Mouse (Mus musculus) midbrain, embryonic 16.5 days (tissue): ENCODE measurements around the gene Ccdc142. TPM values are rescaled to one million over a fixed set of nuclear protein-coding genes. Genes with fewer than 3 reads are reported as not detected.

Source experiments
- ATAC-seq: fragments of 200-750 bp; cut with Nextera tagmentation; 2 replicates; pipeline ENCODE4 v1.8.0; 2017; ENCODE audit warnings: moderate TSS enrichment
- H3K27ac ChIP-seq: fragments of 300-500 bp; sonication (generic); 2 replicates; pipeline ENCODE4 v1.5.1; 2014; ENCODE audit warnings: mild to moderate bottlenecking, low read length, mixed read lengths
- H3K27me3 ChIP-seq: fragments of 300-500 bp; sonication (generic); 2 replicates; pipeline ENCODE4 v1.6.1; 2014; ENCODE audit warnings: low read depth, low read length, mixed read lengths; ENCODE audit not compliant: control insufficient read depth, insufficient read depth
- H3K36me3 ChIP-seq: fragments of 300-500 bp; sonication (generic); 2 replicates; pipeline ENCODE4 v1.6.1; 2014; ENCODE audit warnings: mild to moderate bottlenecking, low read length, moderate library complexity, mixed read lengths; ENCODE audit not compliant: control insufficient read depth, insufficient read depth
- H3K4me1 ChIP-seq: fragments of 300-500 bp; sonication (generic); 2 replicates; pipeline ENCODE4 v1.6.1; 2014; ENCODE audit warnings: mild to moderate bottlenecking, low read length, mixed read lengths; ENCODE audit not compliant: control insufficient read depth, insufficient read depth
- H3K4me2 ChIP-seq: fragments of 300-500 bp; sonication (generic); 2 replicates; pipeline ENCODE4 v1.6.1; 2014; ENCODE audit warnings: mild to moderate bottlenecking, low read length, mixed read lengths
- H3K4me3 ChIP-seq: fragments of 300-500 bp; sonication (generic); 2 replicates; pipeline ENCODE4 v1.5.1; 2014; ENCODE audit warnings: low read depth, mild to moderate bottlenecking, low read length, moderate library complexity, mixed read lengths
- H3K9ac ChIP-seq: fragments of 300-500 bp; sonication (generic); 2 replicates; pipeline ENCODE4 v1.6.1; 2014; ENCODE audit warnings: low read depth, low read length, mixed read lengths
- H3K9me3 ChIP-seq: fragments of 300-500 bp; sonication (generic); replicated peaks from 2 replicates; pipeline ENCODE4 v1.6.1; 2014; ENCODE audit warnings: mild to moderate bottlenecking, low read length, mixed read lengths; ENCODE audit not compliant: control insufficient read depth, poor library complexity, severe bottlenecking
- WGBS: fragments of 180-500 bp; shearing (Covaris S2); extraction: QIAGEN DNeasy Blood & Tissue Kit; methylation state at CpG from one replicate; pipeline ENCODE4 v1.1.7; 2014; 5-methylcytosine and 5-hydroxymethylcytosine counted together
- polyA plus RNA-seq: library from polyadenylated mRNA; unstranded; fragments of >200 nt; fragmentation: Nextera tagmentation; extraction: Ambion mirVana; gene quantifications from 2 replicates; pipeline ENCODE4 v1.2.1, GENCODE M21; 2015

Gene Ccdc142
- polyA plus RNA-seq = 5.2 and 5.9 TPM in 2 replicates

DNA sequence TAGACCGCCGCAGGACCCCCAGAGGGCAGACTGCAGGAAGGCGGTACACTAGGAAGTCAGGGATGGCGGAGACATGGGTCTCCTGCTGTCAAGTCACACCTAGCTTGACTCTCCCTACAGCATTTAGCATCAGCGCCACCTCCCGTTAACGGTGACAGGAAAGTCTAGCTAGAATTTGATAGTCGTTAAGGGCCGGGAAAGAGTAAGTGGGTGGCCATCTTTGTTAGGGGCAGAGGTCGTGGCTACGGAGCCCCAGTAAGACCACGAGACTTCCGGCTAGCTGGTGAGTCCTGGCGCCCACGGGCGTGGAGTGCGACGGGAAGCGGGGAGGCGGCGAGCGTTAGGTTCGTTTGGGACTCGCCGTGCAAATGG is at the start of gene Ccdc142, which contains the start of gene Gm42688:
Ccdc142 (plus strand) TSS at position 286 of the 372 bp plus-strand sequence.
Gm42688 (plus strand) TSS at position 302 of the 372 bp plus-strand sequence.
- H3K9ac ChIP-seq = peak within 1 kb of the TSS; percentile 94
- under 1% methylated on average over 25 of the region's 25 CpGs for WGBS
- H3K4me3 ChIP-seq = peak within 1 kb of the TSS; percentile 84
- peaks cover 3% of the 10 kb centered on the region; the same call in 1 of the 2 replicates for H3K27me3 ChIP-seq
- H3K4me1 ChIP-seq = peaks cover 16% of the 10 kb centered on the region
- peak; percentile 90 for ATAC-seq
- H3K36me3 ChIP-seq = no peaks in the 10 kb centered on the region
- no peaks in the 10 kb centered on the region for H3K9me3 ChIP-seq
- H3K4me2 ChIP-seq = peak within 1 kb of the TSS; percentile 98
- H3K27ac ChIP-seq = peak within 1 kb of the TSS; percentile 88

DNA sequence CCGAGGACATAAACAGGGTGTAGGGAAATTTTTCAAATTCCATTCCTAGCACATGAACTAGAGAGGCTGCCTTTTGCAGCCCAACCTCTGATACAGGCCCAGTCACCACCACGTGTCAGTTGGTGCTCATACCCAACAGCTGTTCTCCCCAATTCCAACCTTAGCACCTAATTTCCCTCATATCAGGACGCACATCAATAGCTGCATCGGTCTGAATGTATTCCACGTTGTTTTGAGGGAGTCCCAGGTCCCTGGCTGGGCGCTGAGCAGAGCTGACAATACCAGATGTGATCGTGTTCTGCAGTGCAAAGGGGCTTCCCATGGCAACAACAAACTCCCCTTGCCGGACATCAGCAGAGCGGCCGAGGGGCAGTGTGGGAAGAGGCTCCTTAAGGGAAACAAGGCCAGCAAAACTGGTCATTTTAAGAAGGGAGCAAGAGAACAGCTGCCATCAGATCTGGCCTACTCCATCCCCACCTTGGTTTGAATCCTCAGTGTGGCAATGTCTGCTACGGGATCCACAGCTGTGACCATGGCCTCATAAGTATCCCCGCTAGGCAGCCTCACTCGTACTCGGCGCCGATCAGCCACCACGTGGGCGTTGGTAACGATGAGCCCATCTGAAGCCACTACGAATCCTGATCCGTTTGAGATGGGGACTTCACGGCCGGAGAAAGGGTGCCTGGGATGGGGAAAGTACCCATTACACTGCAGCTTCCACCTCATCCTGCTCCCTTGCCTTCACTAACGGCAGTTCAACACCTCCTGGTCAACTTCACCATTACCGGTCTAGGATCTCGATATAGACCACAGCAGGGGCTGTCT is 48.1 kb upstream of the Ccdc142 start:
- WGBS = 3% methylated on average over 26 of the region's 26 CpGs
- Histone ChIP-seq H3K27me3 (no peaks in the 10 kb centered on the region), H3K4me1 (peaks cover 24% of the 10 kb centered on the region), H3K4me2 (peak overlapping the region; percentile 83), H3K36me3 (peaks cover 18% of the 10 kb centered on the region; the same call in 1 of the 2 replicates), H3K27ac (peak overlapping the region; percentile 87), H3K4me3 (peak overlapping the region; percentile 100), H3K9me3 (no peaks in the 10 kb centered on the region), H3K9ac (peak overlapping the region; percentile 96)
- ATAC-seq = peak; percentile 10; the same call in 1 of the 2 replicates

DNA sequence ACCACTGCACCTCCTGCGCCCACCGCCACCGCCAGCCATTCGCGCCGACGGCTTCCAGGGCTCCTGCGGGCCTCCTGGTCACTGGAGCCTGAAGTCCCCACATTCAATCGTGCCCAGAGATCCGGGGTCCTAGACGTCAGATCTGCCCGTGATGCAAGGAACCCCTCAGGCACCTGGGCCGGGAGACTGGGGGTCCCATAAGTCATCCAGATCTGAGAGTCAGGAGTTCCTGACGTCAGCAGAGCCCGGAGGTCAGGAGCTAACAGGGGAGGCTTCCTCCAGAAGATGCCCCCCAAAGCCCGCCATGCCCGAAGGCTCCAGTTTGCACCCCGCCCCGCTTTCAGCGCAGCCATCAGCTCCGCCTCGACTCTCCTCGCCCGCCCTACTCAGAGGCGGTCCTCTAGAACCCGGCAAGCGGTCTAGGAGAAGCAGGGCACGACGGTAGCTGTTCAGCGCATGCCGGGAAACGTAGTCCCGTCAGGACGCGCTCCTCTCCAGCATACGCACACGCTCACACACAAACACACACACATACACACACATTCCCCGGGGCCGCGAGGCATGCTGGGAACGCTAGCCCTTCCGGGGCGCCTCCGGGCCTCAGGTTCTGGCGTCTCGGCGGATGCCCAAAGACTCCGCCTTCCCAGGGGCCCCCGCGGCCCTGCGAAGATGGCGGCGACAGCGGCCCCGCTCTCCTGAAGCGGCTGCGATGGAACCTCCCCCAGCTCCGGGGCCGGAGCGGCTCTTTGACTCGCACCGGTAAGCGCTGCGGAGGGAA is 47.1 kb upstream of the Ccdc142 start, which contains the start of gene Aup1:
Aup1 (plus strand) TSS at position 448 of the 778 bp plus-strand sequence.
- Histone ChIP-seq H3K4me3 (peak within 1 kb of the TSS; percentile 100), H3K36me3 (peaks cover 18% of the 10 kb centered on the region; the same call in 1 of the 2 replicates), H3K27me3 (no peaks in the 10 kb centered on the region), H3K4me1 (peaks cover 24% of the 10 kb centered on the region), H3K4me2 (peak within 1 kb of the TSS; percentile 87), H3K9ac (peak within 1 kb of the TSS; percentile 96), H3K9me3 (no peaks in the 10 kb centered on the region), H3K27ac (peak within 1 kb of the TSS; percentile 87)
- ATAC-seq = peak; percentile 98
- under 1% methylated on average over 64 of the region's 64 CpGs for WGBS

DNA sequence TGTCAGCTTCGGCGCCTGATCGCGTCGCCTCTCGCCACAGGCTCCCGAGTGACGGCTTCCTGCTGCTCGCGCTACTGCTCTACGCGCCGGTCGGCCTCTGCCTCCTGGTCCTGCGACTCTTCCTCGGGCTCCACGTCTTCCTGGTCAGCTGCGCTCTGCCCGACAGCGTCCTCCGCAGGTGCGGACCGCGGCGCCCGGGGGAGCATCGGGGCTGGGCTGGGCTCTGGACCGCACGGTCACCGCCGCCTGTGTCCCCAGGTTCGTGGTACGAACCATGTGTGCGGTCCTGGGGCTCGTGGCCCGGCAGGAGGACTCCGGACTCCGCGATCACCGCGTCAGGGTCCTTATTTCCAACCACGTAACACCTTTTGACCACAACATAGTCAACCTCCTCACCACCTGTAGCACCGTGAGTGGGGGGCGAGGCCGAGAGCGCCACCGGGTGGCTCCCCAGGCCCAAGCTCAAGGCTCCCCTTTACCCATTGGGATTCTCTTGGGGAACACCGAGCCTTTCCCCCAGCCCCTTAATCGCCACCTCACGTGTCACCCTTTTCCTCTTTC is 46.5 kb upstream of the Ccdc142 start, which contains the start of gene Htra2:
Htra2 (minus strand) TSS at position 403 of the 561 bp plus-strand sequence.
- under 1% methylated on average over 50 of the region's 50 CpGs for WGBS
- Histone ChIP-seq H3K27ac (peak within 1 kb of the TSS; percentile 87), H3K27me3 (no peaks in the 10 kb centered on the region), H3K4me1 (peaks cover 24% of the 10 kb centered on the region), H3K4me2 (peak within 1 kb of the TSS; percentile 87), H3K9ac (peak within 1 kb of the TSS; percentile 96), H3K9me3 (no peaks in the 10 kb centered on the region), H3K4me3 (peak within 1 kb of the TSS; percentile 100), H3K36me3 (peaks cover 18% of the 10 kb centered on the region; the same call in 1 of the 2 replicates)
- peak; percentile 32 for ATAC-seq

DNA sequence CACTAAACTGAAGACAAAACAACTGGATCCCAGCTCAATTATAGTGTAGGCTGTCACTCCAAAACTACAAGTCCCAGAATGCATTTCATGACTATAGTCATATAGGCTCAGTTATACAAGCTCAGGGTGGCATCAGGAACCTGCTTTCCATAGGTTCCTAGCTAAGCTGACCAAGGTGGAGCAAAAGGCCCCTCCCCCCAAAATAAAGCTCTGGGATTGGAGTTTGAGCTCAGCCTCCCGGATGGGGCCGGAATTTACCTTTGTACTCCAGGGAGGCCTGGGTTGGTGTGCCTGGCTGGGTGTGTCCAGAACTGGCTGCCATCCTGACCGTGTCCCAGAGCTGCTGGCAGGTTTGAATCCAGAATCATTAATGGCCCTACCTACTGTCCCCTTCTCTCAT is 43.6 kb upstream of the Ccdc142 start, which contains the start of gene Dqx1:
Dqx1 (plus strand) TSS at position 55 of the 400 bp plus-strand sequence.
- Histone ChIP-seq H3K4me1 (peaks cover 19% of the 10 kb centered on the region), H3K27ac (no peak within 1 kb of the TSS), H3K36me3 (peaks cover 7% of the 10 kb centered on the region; the same call in 1 of the 2 replicates), H3K9me3 (no peaks in the 10 kb centered on the region), H3K27me3 (peaks cover 19% of the 10 kb centered on the region), H3K4me3 (no peak within 1 kb of the TSS), H3K4me2 (no peak within 1 kb of the TSS), H3K9ac (no peak within 1 kb of the TSS)
- no peak for ATAC-seq
- WGBS = 65% methylated on average over 3 of the region's 3 CpGs

DNA sequence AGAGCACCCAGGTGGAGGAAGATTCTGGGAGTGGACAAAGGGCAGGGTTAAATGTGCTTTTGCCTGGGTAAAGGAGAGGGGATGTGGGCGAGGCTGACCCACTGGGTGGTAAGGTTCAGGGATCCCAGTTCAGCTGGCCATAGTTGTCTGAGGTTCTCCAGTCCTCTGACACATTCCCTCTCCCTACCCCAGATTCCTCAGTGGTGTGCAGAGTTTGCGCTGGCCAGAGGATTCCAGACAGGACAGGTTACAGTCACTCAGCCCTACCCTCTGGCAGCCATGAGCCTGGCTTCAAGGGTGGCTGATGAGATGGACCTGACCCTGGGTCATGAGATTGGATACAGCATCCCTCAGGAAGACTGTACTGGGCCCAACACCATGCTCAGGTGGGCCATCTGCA is 42.7 kb upstream of the Ccdc142 start:
- no peak overlapping the region for H3K27ac ChIP-seq
- no peak overlapping the region for H3K9ac ChIP-seq
- peaks cover 28% of the 10 kb centered on the region for H3K27me3 ChIP-seq
- no peak overlapping the region for H3K4me3 ChIP-seq
- no peaks in the 10 kb centered on the region for H3K9me3 ChIP-seq
- H3K36me3 ChIP-seq = peaks cover 7% of the 10 kb centered on the region; the same call in 1 of the 2 replicates
- no peak overlapping the region for H3K4me2 ChIP-seq
- no peak for ATAC-seq
- H3K4me1 ChIP-seq = peaks cover 14% of the 10 kb centered on the region
- WGBS = 77% methylated on average over 2 of the region's 2 CpGs

DNA sequence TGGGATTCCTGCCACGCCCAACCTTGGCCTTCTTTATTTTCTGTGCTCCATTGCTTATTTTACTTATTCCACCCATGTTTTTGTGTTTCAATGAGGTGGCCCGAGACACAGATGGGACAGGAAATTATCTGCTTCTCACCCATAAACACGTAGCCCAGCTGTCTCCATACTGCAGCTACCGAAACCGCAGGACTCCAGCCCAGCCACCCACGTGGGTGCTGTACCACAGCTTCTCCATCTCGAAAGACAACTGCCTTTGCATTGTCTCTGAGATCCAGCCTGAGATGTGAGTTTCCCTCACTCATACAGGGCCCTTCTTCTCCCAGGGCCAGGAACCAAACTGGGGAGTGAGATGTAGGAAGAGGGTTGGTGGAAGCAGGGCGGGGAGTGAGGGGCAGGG is 35.4 kb upstream of the Ccdc142 start:
- 27% methylated on average over 8 of the region's 8 CpGs for WGBS
- Histone ChIP-seq H3K27ac (no peak overlapping the region), H3K27me3 (peaks cover 83% of the 10 kb centered on the region), H3K36me3 (no peaks in the 10 kb centered on the region), H3K9me3 (no peaks in the 10 kb centered on the region), H3K4me3 (no peak overlapping the region), H3K9ac (no peak overlapping the region), H3K4me2 (no peak overlapping the region), H3K4me1 (no peaks in the 10 kb centered on the region; the same call in 1 of the 2 replicates)
- no peak for ATAC-seq

DNA sequence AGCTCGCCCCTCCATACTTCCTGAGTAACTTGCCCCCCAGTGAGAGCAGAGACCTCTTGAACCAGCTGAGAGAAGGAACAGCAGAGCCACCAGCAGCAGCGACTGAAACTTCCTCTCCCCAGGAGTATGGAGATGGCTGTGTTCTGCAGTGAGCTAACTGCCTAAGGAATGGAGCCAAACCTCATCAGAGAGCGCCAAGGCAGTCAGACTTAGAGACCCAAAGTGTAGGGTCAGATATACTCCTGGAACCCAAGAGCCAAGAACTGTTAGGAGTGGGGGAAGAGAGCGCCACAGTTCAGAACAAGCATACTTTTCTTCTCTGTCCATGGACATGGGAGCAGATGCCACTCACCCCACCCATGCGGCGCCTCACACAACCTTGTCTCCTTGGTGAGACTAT is 35.0 kb upstream of the Ccdc142 start:
- no peak overlapping the region for H3K4me2 ChIP-seq
- H3K27ac ChIP-seq = no peak overlapping the region
- H3K9ac ChIP-seq = no peak overlapping the region
- no peaks in the 10 kb centered on the region for H3K9me3 ChIP-seq
- WGBS = 30% methylated on average over 6 of the region's 6 CpGs
- H3K27me3 ChIP-seq = peaks cover 83% of the 10 kb centered on the region
- no peak for ATAC-seq
- no peaks in the 10 kb centered on the region; the same call in 1 of the 2 replicates for H3K4me1 ChIP-seq
- H3K4me3 ChIP-seq = no peak overlapping the region
- no peaks in the 10 kb centered on the region for H3K36me3 ChIP-seq
